Mouse (Mus musculus) spleen, adult 2 months (tissue): ENCODE data around the gene Cyb5d1. TPM values are rescaled to one million over a fixed set of nuclear protein-coding genes. Genes with fewer than 3 reads are reported as not detected.

Experiments used
- DNase-seq, 2 experiments: peaks; one replicate each; pipeline versions ENCODE4 v3.0.0 to v3.0.0-alpha.2; 2012 to 2021; ENCODE audit warnings: low spot score in 2 of 2, low read depth in 1 of 2
- H3K27ac ChIP-seq: fragments of 200-500 bp; 2 replicates; pipeline ENCODE4 v1.5.1; 2012; ENCODE audit warnings: low read length, inconsistent platforms; ENCODE audit not compliant: insufficient read depth
- H3K27me3 ChIP-seq: fragments of 200-500 bp; 2 replicates; pipeline ENCODE4 v1.6.1; 2012; ENCODE audit warnings: mild to moderate bottlenecking, moderate library complexity, low read length, inconsistent platforms; ENCODE audit not compliant: control insufficient read depth, insufficient read depth
- H3K36me3 ChIP-seq: fragments of 200-500 bp; 2 replicates; pipeline ENCODE4 v1.6.1; 2012; ENCODE audit warnings: mild to moderate bottlenecking, low read length, inconsistent platforms; ENCODE audit not compliant: control insufficient read depth, insufficient read depth
- H3K4me1 ChIP-seq: fragments of 200-500 bp; 2 replicates; pipeline ENCODE4 v1.6.1; 2011; ENCODE audit warnings: inconsistent platforms; ENCODE audit not compliant: control insufficient read depth, insufficient read depth, insufficient read length
- H3K4me3 ChIP-seq: fragments of 200-500 bp; 2 replicates; pipeline ENCODE4 v1.5.1; 2011; ENCODE audit warnings: mild to moderate bottlenecking, inconsistent platforms; ENCODE audit not compliant: insufficient read depth, insufficient read length; ENCODE audit errors: extremely low read depth
- CTCF ChIP-seq: fragments of 200-500 bp; IDR thresholded peaks from 2 replicates; pipeline ENCODE4 v1.5.1; 2011; ENCODE audit warnings: mild to moderate bottlenecking, inconsistent platforms; ENCODE audit not compliant: insufficient read depth, insufficient read length, insufficient replicate concordance; ENCODE audit errors: extremely low read depth
- POLR2A ChIP-seq: fragments of 200-500 bp; IDR thresholded peaks from 2 replicates; pipeline ENCODE4 v1.6.1; 2011; ENCODE audit warnings: low read depth, low read length, inconsistent platforms
- WGBS: fragments of 180-500 bp; shearing (Covaris S2); methylation state at CpG from one replicate; pipeline ENCODE4 v1.1.7; 2018; 5-methylcytosine and 5-hydroxymethylcytosine counted together
- polyA plus RNA-seq: library from polyadenylated mRNA; depleted of rRNA; stranded (reverse); fragments of >200 nt; gene quantifications from 2 replicates; pipeline ENCODE4 v1.2.3, GENCODE M21; 2012

Cyb5d1 gene
- polyA plus RNA-seq, 1 experiment, result 9.5 TPM

DNA sequence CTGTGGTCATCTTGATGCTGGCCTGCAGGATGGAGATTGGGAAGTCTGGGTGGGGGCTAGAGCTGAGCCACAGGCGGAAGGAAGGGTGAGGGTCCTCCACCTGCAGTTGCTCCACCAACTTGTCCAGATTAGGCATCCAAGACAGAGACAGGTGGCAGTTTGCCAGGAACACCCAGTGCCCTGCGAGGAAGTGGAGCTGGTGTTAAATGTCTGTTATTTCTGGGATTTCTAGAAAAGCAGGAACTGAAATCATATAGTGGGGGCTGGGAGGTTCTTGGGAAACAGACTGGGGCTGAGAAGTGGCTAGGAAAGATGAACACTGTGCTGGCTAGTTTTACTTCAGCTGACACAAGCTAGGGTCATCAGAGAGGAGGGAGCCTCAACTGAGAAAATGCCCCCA, 33.9 kb upstream of the Cyb5d1 start:
- TF ChIP-seq POLR2A, result no peak
- no peak for TF ChIP-seq CTCF
- H3K27ac ChIP-seq, result 0 out of 2 replicates have a peak overlapping the region, but pooled peaks have one; percentile 21
- H3K36me3 ChIP-seq, result no peaks in the 10 kb centered on the region
- no peaks in the 10 kb centered on the region for H3K27me3 ChIP-seq
- no peak overlapping the region for H3K4me3 ChIP-seq
- H3K4me1 ChIP-seq, result no peaks in the 10 kb centered on the region
- WGBS, result 38% methylated on average over 2 of the region's 2 CpGs
- DNase-seq, result no peak

DNA sequence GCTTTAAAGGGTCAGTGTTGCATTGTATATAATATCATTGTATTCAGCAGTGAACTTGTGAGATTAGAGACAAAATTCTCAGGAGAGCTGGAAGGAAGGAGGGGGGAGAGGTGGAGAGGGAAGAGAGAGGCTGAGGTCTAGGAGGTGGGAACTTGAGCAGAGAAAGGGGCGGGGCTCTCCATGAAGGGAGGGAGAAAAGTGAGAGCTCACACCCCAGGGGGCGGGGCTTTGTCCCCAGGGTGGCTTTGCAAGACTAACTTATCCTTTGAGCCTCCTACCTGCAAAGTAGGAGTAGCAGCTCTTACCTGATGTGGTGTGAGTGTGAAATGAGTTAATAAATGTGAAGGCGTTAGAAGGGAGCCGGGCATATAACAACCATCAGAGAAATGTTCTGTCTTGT, 33.3 kb upstream of the Cyb5d1 start:
- no peak for DNase-seq
- Histone ChIP-seq H3K4me3 (no peak overlapping the region), H3K27ac (no peak overlapping the region), H3K36me3 (no peaks in the 10 kb centered on the region), H3K27me3 (no peaks in the 10 kb centered on the region), H3K4me1 (no peaks in the 10 kb centered on the region)
- TF ChIP-seq CTCF, result no peak
- TF ChIP-seq POLR2A, result no peak
- WGBS, result 38% methylated on average over 4 of the region's 4 CpGs

DNA sequence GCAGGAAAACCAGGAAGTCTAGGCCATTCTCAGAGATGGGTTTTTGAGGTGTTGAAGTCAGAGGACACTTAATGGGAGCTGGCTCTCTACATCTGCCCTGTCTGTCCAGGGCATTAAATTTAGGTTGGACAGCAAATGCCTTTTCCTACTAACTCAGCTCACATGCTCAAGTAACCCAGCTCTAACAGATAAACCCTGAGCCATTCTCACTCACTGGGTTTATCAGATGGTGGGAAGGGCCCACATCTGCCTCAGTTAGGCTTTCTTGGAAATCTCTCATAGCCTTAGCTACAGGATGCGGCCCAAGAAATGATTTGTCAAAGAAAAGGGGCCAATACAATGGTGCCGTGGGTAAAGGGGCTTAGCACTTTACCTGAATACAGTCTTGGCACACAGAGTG, 30.8 kb upstream of the Cyb5d1 start:
- no peak overlapping the region for H3K4me3 ChIP-seq
- no peaks in the 10 kb centered on the region for H3K36me3 ChIP-seq
- H3K4me1 ChIP-seq, result no peaks in the 10 kb centered on the region
- no peaks in the 10 kb centered on the region; the same call in 1 of the 2 replicates for H3K27me3 ChIP-seq
- H3K27ac ChIP-seq, result no peak overlapping the region
- TF ChIP-seq POLR2A (no peak), CTCF (no peak)
- no peak for DNase-seq
- 82% methylated on average over 2 of the region's 2 CpGs for WGBS

DNA sequence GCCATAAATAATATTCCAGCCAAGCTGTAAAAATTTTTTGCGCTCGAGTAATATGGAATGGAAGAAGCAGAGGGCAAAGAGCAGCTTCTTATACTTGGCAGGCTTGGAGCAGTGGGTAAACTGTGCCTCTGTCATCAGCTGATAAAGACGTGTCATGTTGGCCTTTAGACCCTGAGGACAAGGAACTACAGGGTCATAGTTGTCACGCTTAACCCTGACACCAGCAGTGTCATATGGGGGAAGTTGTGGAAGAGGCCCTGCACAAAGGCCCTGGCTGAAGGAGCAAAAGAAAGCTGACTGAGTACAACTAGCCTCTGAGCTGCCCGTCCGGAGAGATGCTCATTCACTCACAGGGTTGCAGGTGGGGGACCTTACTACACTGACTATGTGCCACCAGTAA, 28.5 kb upstream of the Cyb5d1 start:
- WGBS, result 50% methylated on average over 6 of the region's 6 CpGs
- H3K4me1 ChIP-seq, result peaks cover 6% of the 10 kb centered on the region; the same call in 1 of the 2 replicates
- no peak overlapping the region for H3K27ac ChIP-seq
- no peak for DNase-seq
- H3K27me3 ChIP-seq, result no peaks in the 10 kb centered on the region; the same call in 1 of the 2 replicates
- H3K36me3 ChIP-seq, result no peaks in the 10 kb centered on the region
- TF ChIP-seq CTCF (no peak), POLR2A (no peak)
- H3K4me3 ChIP-seq, result no peak overlapping the region

DNA sequence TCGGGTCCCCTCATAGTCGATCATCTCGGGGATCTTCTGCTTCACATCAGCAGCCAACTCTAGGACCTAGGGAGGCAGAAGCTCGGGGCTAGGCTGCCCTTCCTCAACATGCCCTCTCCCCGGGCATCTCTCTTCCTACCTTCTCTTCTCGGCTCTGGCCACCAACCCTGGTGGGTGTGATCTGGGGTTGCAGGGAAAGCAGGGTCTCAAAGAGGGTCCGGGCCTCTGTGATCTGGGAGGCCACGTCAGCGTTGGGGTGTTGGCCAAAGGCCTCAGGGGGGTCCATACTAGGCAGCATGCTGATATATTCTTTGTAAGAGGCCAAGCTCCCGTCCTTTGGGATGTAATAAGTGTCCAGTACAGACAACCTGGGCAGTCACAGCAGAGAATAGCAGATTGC, 27.4 kb upstream of the Cyb5d1 start:
- no peak for DNase-seq
- no peak overlapping the region for H3K27ac ChIP-seq
- no peaks in the 10 kb centered on the region; the same call in 1 of the 2 replicates for H3K27me3 ChIP-seq
- WGBS, result 87% methylated on average over 10 of the region's 10 CpGs
- no peak overlapping the region for H3K4me3 ChIP-seq
- no peaks in the 10 kb centered on the region for H3K36me3 ChIP-seq
- no peak for TF ChIP-seq CTCF
- peaks cover 11% of the 10 kb centered on the region; the same call in 1 of the 2 replicates for H3K4me1 ChIP-seq

DNA sequence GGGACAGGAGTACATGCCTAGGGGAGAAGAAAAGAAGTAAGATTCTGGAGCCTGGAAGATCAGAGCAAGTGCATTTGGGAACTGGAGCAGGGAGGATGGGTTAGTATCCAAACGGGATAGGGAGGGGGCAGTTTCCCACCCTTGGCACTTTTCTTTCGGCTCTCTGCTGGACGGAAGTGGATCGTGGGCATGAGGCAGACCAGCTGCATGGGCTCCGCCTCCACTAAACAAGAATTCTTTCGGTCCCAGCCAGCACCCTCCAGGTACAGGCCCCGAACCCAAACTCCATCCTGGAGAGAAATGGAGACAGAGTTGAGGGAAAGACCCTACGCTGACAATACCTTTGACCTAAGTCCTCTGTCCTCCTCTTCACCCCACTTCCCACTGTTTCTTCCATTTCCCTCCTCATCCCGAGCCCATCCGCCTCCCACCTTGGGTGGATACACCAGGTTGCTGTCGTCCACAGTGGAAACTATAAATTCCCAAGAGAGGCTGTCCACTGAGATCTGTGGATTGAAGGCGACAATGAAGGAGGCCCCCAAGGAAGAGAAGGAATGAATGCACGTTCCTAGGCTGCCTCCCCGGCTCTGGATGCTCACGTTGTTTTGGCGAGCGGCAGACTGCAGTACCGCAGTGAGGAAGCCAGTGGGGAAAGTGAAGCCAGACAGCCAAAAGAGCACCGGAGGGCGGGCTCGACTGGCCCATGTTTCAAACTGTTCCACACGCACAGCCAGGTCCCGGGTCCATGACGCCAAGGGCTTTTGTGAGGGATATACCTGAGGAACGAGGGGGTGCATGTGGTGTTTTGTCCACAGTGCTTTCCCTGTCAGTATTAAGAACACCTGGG, 25.9 kb upstream of the Cyb5d1 start:
- Histone ChIP-seq H3K27me3 (no peaks in the 10 kb centered on the region; the same call in 1 of the 2 replicates), H3K36me3 (no peaks in the 10 kb centered on the region)
- no peak for TF ChIP-seq POLR2A
- no peak for TF ChIP-seq CTCF

DNA sequence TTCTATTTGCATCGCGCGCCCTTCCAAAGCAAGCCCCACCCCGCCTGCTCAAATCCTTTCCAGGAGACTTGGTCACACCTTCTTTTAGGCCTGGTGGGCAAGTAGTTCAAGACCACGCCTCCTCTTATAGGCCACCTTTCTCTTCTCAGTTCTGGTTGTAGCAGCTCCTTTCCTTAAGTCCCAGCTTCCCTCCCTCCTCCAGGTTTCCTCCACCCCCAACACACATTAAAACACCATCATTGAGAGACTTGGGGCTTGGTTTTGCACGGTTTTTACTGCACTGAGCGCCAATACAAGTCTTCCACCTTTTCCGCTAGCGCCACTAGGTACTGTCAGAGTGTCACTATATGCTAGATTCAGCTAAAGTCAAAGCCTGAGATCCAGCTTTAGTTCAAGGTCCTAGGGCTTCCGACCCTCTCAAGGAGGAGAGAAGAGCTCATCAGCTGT, 25.1 kb upstream of the Cyb5d1 start:
- Histone ChIP-seq H3K36me3 (no peaks in the 10 kb centered on the region), H3K27ac (no peak overlapping the region), H3K27me3 (no peaks in the 10 kb centered on the region; the same call in 1 of the 2 replicates), H3K4me1 (peaks cover 14% of the 10 kb centered on the region; the same call in 1 of the 2 replicates), H3K4me3 (peak overlapping the region; percentile 10; the same call in 1 of the 2 replicates)
- WGBS, result 36% methylated on average over 10 of the region's 10 CpGs
- DNase-seq, result no peak
- TF ChIP-seq POLR2A (no peak), CTCF (no peak)

More for the DNA sequence above, 25.9 kb upstream of the Cyb5d1 start:
- H3K4me3 ChIP-seq, result no peak overlapping the region
- H3K4me1 ChIP-seq, result peaks cover 14% of the 10 kb centered on the region; the same call in 1 of the 2 replicates
- WGBS, result 44% methylated on average over 25 of the region's 25 CpGs
- H3K27ac ChIP-seq, result no peak overlapping the region
- no peak for DNase-seq
